Mouse (Mus musculus): ENCODE measurements around the gene Lactbl1. TPM values are rescaled to one million over a fixed set of nuclear protein-coding genes. Genes with fewer than 3 reads are reported as not detected.

Gene Lactbl1
- total RNA-seq, 4 experiments from 2014 or later: not detected

DNA sequence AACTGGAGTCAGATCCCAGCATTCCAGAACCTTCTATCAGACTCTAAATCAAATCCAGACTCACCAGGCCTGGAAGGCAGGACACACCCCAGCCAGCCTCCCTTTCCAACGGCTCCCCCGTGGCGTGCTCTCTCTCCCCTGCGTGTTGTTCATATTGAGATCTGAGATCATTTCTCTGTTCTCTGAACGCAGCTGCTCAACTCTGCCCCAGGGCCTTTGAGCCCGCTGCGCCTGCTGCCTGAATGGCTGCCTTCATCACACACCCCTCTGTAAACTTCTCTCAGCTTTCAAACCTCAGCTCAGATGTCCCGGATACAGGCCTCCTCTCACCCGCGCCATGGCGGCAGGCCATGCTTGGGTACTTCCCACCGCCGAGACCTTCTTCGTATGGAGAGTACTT, 58.2 kb downstream of the Lactbl1 start:
- DNase-seq (ENCODE audit: low spot score in 2 of 2): no peak

DNA sequence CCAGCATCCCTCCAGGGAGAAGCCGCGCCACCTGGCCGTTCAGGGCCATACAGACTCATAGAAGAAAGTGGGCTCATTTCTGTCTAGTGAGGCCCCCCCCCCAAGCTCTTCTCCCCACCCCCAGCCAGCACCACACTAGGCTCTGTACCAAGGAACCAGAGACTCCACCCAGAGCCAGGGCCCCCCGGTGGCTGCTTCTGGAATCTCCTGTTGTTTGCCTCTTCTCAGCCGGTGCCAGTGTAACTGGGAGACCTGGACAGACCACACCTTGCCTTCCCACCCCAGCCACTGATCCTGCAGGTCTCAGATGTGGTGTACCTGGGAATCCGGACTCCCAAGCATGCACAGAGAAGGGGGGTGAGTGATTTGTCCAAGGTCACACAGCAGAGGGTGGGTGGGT, 62.1 kb downstream of the Lactbl1 start:
- DNase-seq (ENCODE audit: low spot score in 2 of 2): no peak

GRCm38 (mm10) chr4:136685431-136685869, 63.0 kb downstream of the Lactbl1 start:
- DNase-seq (ENCODE audit: low spot score in 2 of 2): no peak

- no peak for DNase-seq (ENCODE audit: low spot score in 2 of 2)
Observed at GRCm38 (mm10) chr4:136688113-136688512, 65.7 kb downstream of the Lactbl1 start.

Small RNA genes within 50 kb of the gene (microRNA-seq; reads per million reads assigned to microRNA genes)
- 0 reads per million in 2 experiments for gene Gm22180

Other genes with a start within 250 kb of the Lactbl1 start
- gene Htr1d, start 199.1 kb upstream of the Lactbl1 start, total RNA-seq (2022): 10 to 100 TPM in 1 of 4 experiments, 1 to 10 TPM in 3; 6.4 to 10.4 (median 8.2) TPM
- under 1 TPM; 0.41 to 0.70 (median 0.64) TPM for gene 6030445D17Rik, start 160.4 kb upstream of the Lactbl1 start, total RNA-seq (2022)
- 10 to 100 TPM; 64.7 to 98.2 (median 71.4) TPM for gene Luzp1, start 152.9 kb upstream of the Lactbl1 start, total RNA-seq (2022)
- 10 to 100 TPM; 85.9 to 94.4 (median 88.5) TPM for gene Kdm1a, start 19.9 kb upstream of the Lactbl1 start, total RNA-seq (2022)
- not detected for gene Tex46, start 12.2 kb upstream of the Lactbl1 start, total RNA-seq (2022)
- gene Ephb2, start 213.4 kb downstream of the Lactbl1 start, total RNA-seq (2022): 10 to 100 TPM; 13.2 to 15.0 (median 14.0) TPM

Measured in left cerebral cortex, adult 8-10 months (tissue).